Mouse (Mus musculus) CH12.LX (cell line): ENCODE measurements around the gene Glp1r. TPM values are rescaled to one million over a fixed set of nuclear protein-coding genes. Genes with fewer than 3 reads are reported as not detected.
A peak's percentile ranks its signal among the peaks of the same experiment; 100 is the strongest.

ENCODE experiments used
- DNase-seq: peaks from one replicate; pipeline ENCODE4 v3.0.0-alpha.2; 2013; ENCODE audit errors: extremely low read depth
- H3K27ac ChIP-seq: 2 replicates; pipeline ENCODE4 v1.5.1; 2012; ENCODE audit warnings: low read depth, mild to moderate bottlenecking, control low read depth, moderate library complexity; ENCODE audit not compliant: insufficient read depth
- H3K27me3 ChIP-seq: replicated peaks from 2 replicates; pipeline ENCODE3; 2012; ENCODE audit warnings: inconsistent platforms
- H3K36me3 ChIP-seq, 2 experiments: replicated peaks in 1 of 2; 2 replicates each; pipeline versions ENCODE3 to v1.6.1; 2012; ENCODE audit warnings: inconsistent platforms in 1 of 2, low read length in 1 of 2, mild to moderate bottlenecking in 1 of 2, mixed read lengths in 1 of 2, moderate library complexity in 1 of 2; ENCODE audit not compliant: control insufficient read depth in 1 of 2, insufficient read depth in 1 of 2
- H3K4me1 ChIP-seq, 2 experiments: 2 replicates each; pipeline ENCODE4 v1.6.1; 2012; ENCODE audit warnings: inconsistent platforms in 1 of 2, moderate library complexity in 1 of 2; ENCODE audit not compliant: insufficient read depth in 2 of 2, control insufficient read depth in 1 of 2
- H3K4me2 ChIP-seq: 2 replicates; pipeline ENCODE4 v1.6.1; 2012; ENCODE audit warnings: low read depth, mild to moderate bottlenecking, control low read depth; ENCODE audit not compliant: poor library complexity, insufficient read depth, severe bottlenecking
- H3K4me3 ChIP-seq, 3 experiments: fragments of 150-350 bp in 1 of 3; sonication (generic) in 1 of 3; replicated peaks in 1 of 3; 2 replicates each; pipeline versions ENCODE3 to v1.5.1; 2011 to 2012; ENCODE audit warnings: low read depth in 2 of 3, low read length in 2 of 3, mild to moderate bottlenecking in 2 of 3, moderate library complexity in 2 of 3, control low read depth in 1 of 3, improper control_type of control experiment in 1 of 3, inconsistent platforms in 1 of 3, mixed read lengths in 1 of 3; ENCODE audit not compliant: poor library complexity in 1 of 3
- H3K79me2 ChIP-seq: replicated peaks from 2 replicates; pipeline ENCODE4 v1.6.1; 2012; ENCODE audit warnings: mild to moderate bottlenecking, moderate library complexity; ENCODE audit not compliant: control insufficient read depth, poor library complexity, insufficient read depth, severe bottlenecking; ENCODE audit errors: extremely low read depth
- H3K9ac ChIP-seq: 2 replicates; pipeline ENCODE4 v1.6.1; 2012; ENCODE audit warnings: low read depth, mild to moderate bottlenecking, control low read depth, moderate library complexity; ENCODE audit not compliant: insufficient read depth
- H3K9me3 ChIP-seq: replicated peaks from 2 replicates; pipeline ENCODE3; 2012; ENCODE audit warnings: low read length, inconsistent platforms, mixed read lengths
- CHD2 ChIP-seq: IDR thresholded peaks from 2 replicates; pipeline ENCODE4 v1.6.1; 2011; ENCODE audit warnings: low read length, improper control_type of control experiment
- CTCF ChIP-seq, 2 experiments: IDR thresholded peaks in 1 of 2; conservative IDR thresholded peaks in 1 of 2; 2 replicates each; pipeline ENCODE4 v1.5.1; 2011 to 2012; ENCODE audit warnings: low read depth in 2 of 2, low read length in 2 of 2, improper control_type of control experiment in 1 of 2, inconsistent platforms in 1 of 2, mild to moderate bottlenecking in 1 of 2, moderate library complexity in 1 of 2
- E2F4 ChIP-seq: IDR thresholded peaks from 2 replicates; pipeline ENCODE4 v1.6.1; 2011; ENCODE audit warnings: low read depth, low read length, improper control_type of control experiment; ENCODE audit not compliant: insufficient replicate concordance
- EP300 ChIP-seq: IDR thresholded peaks from 2 replicates; pipeline ENCODE4 v1.6.1; 2011; ENCODE audit warnings: low read length, improper control_type of control experiment
- ETS1 ChIP-seq: conservative IDR thresholded peaks from 2 replicates; pipeline ENCODE4 v1.6.1; 2012; ENCODE audit warnings: low read depth, mild to moderate bottlenecking, inconsistent platforms, low read length, improper control_type of control experiment, moderate library complexity
- GABPA ChIP-seq: IDR thresholded peaks from 2 replicates; pipeline ENCODE4 v1.6.1; 2012; ENCODE audit warnings: low read depth, low read length, improper control_type of control experiment, inconsistent platforms; ENCODE audit not compliant: insufficient replicate concordance
- IRF4 ChIP-seq: IDR thresholded peaks from 2 replicates; pipeline ENCODE4 v1.6.1; 2014; ENCODE audit warnings: low read depth, mild to moderate bottlenecking, inconsistent platforms, low read length, improper control_type of control experiment
- JUND ChIP-seq: conservative IDR thresholded peaks from 2 replicates; pipeline ENCODE4 v1.6.1; 2011; ENCODE audit warnings: low read depth, low read length, improper control_type of control experiment
- MAX ChIP-seq: IDR thresholded peaks from 2 replicates; pipeline ENCODE4 v1.6.1; 2011; ENCODE audit warnings: low read length, improper control_type of control experiment
- MAZ ChIP-seq: IDR thresholded peaks from 2 replicates; pipeline ENCODE4 v1.6.1; 2012; ENCODE audit warnings: low read depth, mild to moderate bottlenecking, inconsistent platforms, low read length, improper control_type of control experiment, moderate library complexity
- NRF1 ChIP-seq: IDR thresholded peaks from 2 replicates; pipeline ENCODE4 v1.6.1; 2014; ENCODE audit warnings: low read depth, mild to moderate bottlenecking, inconsistent platforms, low read length, improper control_type of control experiment, moderate library complexity
- PAX5 ChIP-seq: IDR thresholded peaks from 2 replicates; pipeline ENCODE4 v1.6.1; 2012; ENCODE audit warnings: low read length, inconsistent platforms, mixed read lengths
- RCOR1 ChIP-seq: conservative IDR thresholded peaks from 2 replicates; pipeline ENCODE4 v1.6.1; 2012; ENCODE audit warnings: low read depth, mild to moderate bottlenecking, inconsistent platforms, low read length, improper control_type of control experiment
- SMC3 ChIP-seq: IDR thresholded peaks from 2 replicates; pipeline ENCODE4 v1.6.1; 2011; ENCODE audit warnings: low read depth, low read length, improper control_type of control experiment
- TBP ChIP-seq: conservative IDR thresholded peaks from 2 replicates; pipeline ENCODE4 v1.6.1; 2011; ENCODE audit warnings: low read depth, low read length, improper control_type of control experiment
- UBTF ChIP-seq: IDR thresholded peaks from 2 replicates; pipeline ENCODE4 v1.6.1; 2012; ENCODE audit warnings: low read depth, mild to moderate bottlenecking, inconsistent platforms, low read length, improper control_type of control experiment, moderate library complexity
- USF2 ChIP-seq: conservative IDR thresholded peaks from 2 replicates; pipeline ENCODE4 v1.6.1; 2011; ENCODE audit warnings: low read depth, low read length, improper control_type of control experiment
- ZKSCAN1 ChIP-seq: IDR thresholded peaks from 2 replicates; pipeline ENCODE4 v1.6.1; 2012; ENCODE audit warnings: low read depth, inconsistent platforms, low read length, improper control_type of control experiment, borderline replicate concordance
- ZMIZ1 ChIP-seq: IDR thresholded peaks from 2 replicates; pipeline ENCODE4 v1.6.1; 2012; ENCODE audit warnings: low read depth, mild to moderate bottlenecking, inconsistent platforms, low read length, improper control_type of control experiment
- ZNF384 ChIP-seq: IDR thresholded peaks from 2 replicates; pipeline ENCODE4 v1.6.1; 2012; ENCODE audit warnings: low read depth, low read length, improper control_type of control experiment, inconsistent platforms
- dilution Hi-C: fragments of 300-500 bp; cut with MboI; formaldehyde crosslinking; loops from 2 replicates; pipeline ENCODE4 v1.14.3; 2020; ENCODE audit warnings: low sequenced_read_pairs; ENCODE audit not compliant: extremely low pct_unique_long_range_greater_than_20kb, extremely low pct_ligation_motif_present
- in situ Hi-C: fragments of 300-500 bp; cut with MboI; formaldehyde crosslinking; loops from 3 replicates; pipeline ENCODE4 v1.14.3; 2019; ENCODE audit warnings: low sequenced_read_pairs, low pct_ligation_motif_present, low pct_unique_long_range_greater_than_20kb, mixed read lengths
- polyA plus RNA-seq: library from polyadenylated mRNA; unstranded; fragments of >175 nt; gene quantifications from 2 replicates; pipeline ENCODE4 v1.2.1, GENCODE M21; 2012; ENCODE audit warnings: low read depth; ENCODE audit not compliant: insufficient read length
- total RNA-seq, 2 experiments: library from RNA; depleted of rRNA; stranded (reverse); fragments of 300-350 nt in 1 of 2; fragments of >200 nt in 1 of 2; gene quantifications; 2 replicates each; pipeline ENCODE4 v1.2.3; 2012 to 2014

Gene Glp1r
- total and polyA plus RNA-seq, 3 experiments = 0.04 TPM; not detected in 2

DNA sequence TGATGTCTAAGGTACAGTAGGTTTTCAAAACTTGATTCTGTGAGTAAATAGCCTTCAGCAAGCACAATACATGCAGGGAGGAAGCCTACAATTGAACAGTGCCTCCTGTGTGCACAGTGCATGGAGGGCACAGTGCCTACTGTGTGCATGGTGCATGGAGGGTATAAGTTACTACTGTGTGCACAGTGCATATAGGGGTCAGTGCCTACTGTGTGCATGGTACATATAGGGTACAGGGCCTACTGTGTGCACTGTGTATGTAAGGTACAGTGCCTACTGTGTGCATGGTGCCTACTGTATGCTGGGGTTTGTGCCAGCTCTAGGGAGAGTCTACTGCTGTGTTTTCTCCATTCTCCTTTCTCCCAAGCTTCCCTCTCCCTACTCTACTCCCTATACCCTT is 12.6 kb downstream of the Glp1r start:
- Histone ChIP-seq H3K9ac (no peak overlapping the region), H3K27me3 (peaks cover 16% of the 10 kb centered on the region), H3K4me2 (no peak overlapping the region), H3K4me3 (no peak overlapping the region), H3K27ac (no peak overlapping the region), H3K4me1 (no peaks in the 10 kb centered on the region), H3K79me2 (no peaks in the 10 kb centered on the region), H3K36me3 (peaks cover 0 to 2% of the 10 kb centered on the region in 2 experiments), H3K9me3 (peaks cover 5% of the 10 kb centered on the region)
- DNase-seq = no peak
- dilution Hi-C loops (loop anchor here (25.0 kb wide), 1 partner anchor 452 kb away; no protein-coding TSS in a partner anchor), in situ Hi-C loops (no loop called here)
- TF ChIP-seq JUND (no peak), ZKSCAN1 (peak; percentile 87), CHD2 (no peak), IRF4 (no peak), CTCF (conservative IDR thresholded peaks at IDR 0.05 in 1 of 2, IDR thresholded peaks at IDR 0.05 in 1 of 2; ENCODE audit: low read depth in 2 of 2, low read length in 2 of 2) (no peak)

- H3K4me1 ChIP-seq = no peaks in the 10 kb centered on the region
- H3K4me2 ChIP-seq = no peak overlapping the region
- DNase-seq = peak; percentile 17
- dilution Hi-C loops = loop anchor here (25.0 kb wide), 1 partner anchor 461 kb away; no protein-coding TSS in a partner anchor
- H3K27ac ChIP-seq = no peak overlapping the region
- H3K4me3 ChIP-seq = no peak overlapping the region
- peaks cover 0 to 3% of the 10 kb centered on the region in 2 experiments for H3K36me3 ChIP-seq
- H3K27me3 ChIP-seq = peaks cover 9% of the 10 kb centered on the region
- no peaks in the 10 kb centered on the region for H3K9me3 ChIP-seq
- no peaks in the 10 kb centered on the region for H3K79me2 ChIP-seq
- in situ Hi-C loops = loop anchor here (5.0 kb wide), 1 partner anchor 476 kb away; no protein-coding TSS in a partner anchor
- no peak for TF ChIP-seq E2F4
- no peak for TF ChIP-seq EP300
- no peak for TF ChIP-seq GABPA
- TF ChIP-seq ZKSCAN1 = no peak
- no peak for TF ChIP-seq PAX5
- TF ChIP-seq MAX = no peak
- no peak for TF ChIP-seq JUND
- no peak for TF ChIP-seq NRF1
- TF ChIP-seq ETS1 = no peak
- no peak for TF ChIP-seq UBTF
- TF ChIP-seq RCOR1 = no peak
- no peak for TF ChIP-seq ZMIZ1
- no peak for TF ChIP-seq TBP
- TF ChIP-seq USF2 = no peak
- TF ChIP-seq SMC3 = peak; percentile 21; the same call in 1 of the 2 replicates
- TF ChIP-seq MAZ = no peak
- peak in 1 of 2 experiments; percentile 58; a peak in 2 of 4 replicates for TF ChIP-seq CTCF (conservative IDR thresholded peaks at IDR 0.05 in 1 of 2, IDR thresholded peaks at IDR 0.05 in 1 of 2; ENCODE audit: low read depth in 2 of 2, low read length in 2 of 2)
- peak; percentile 94 for TF ChIP-seq ZNF384
- TF ChIP-seq, all 38 proteins: peak for 3
- no peak overlapping the region for H3K9ac ChIP-seq
Measured at GRCm38 (mm10) chr17:30923566-30923965, 21.9 kb downstream of the Glp1r start.
